Mouse (Mus musculus) limb, embryonic 14.5 days (tissue): ENCODE results near the gene Prr15l. TPM values are rescaled to one million over a fixed set of nuclear protein-coding genes. Genes with fewer than 3 reads are reported as not detected.

Experiments
- ATAC-seq: fragments of 200-750 bp; cut with Nextera tagmentation; 2 replicates; pipeline ENCODE4 v1.8.0; 2017; ENCODE audit warnings: low read depth, moderate number of reproducible peaks, moderate TSS enrichment; ENCODE audit not compliant: low FRiP score
- DNase-seq: peaks from one replicate; pipeline ENCODE4 v3.0.0-alpha.2; 2015; ENCODE audit warnings: low spot score
- H3K27ac ChIP-seq: fragments of 300-500 bp; sonication (generic); replicated peaks from 2 replicates; pipeline ENCODE4 v1.5.1; 2014; ENCODE audit warnings: low read depth, mild to moderate bottlenecking, low read length, moderate library complexity, mixed read lengths
- H3K27me3 ChIP-seq: fragments of 300-500 bp; sonication (generic); 2 replicates; pipeline ENCODE4 v1.6.1; 2014; ENCODE audit warnings: low read length, mixed read lengths; ENCODE audit not compliant: control insufficient read depth, insufficient read depth
- H3K36me3 ChIP-seq: fragments of 300-500 bp; sonication (generic); 2 replicates; pipeline ENCODE4 v1.6.1; 2014; ENCODE audit warnings: mild to moderate bottlenecking, low read length, moderate library complexity, mixed read lengths; ENCODE audit not compliant: control insufficient read depth, insufficient read depth
- H3K4me1 ChIP-seq: fragments of 300-500 bp; sonication (generic); 2 replicates; pipeline ENCODE4 v1.6.1; 2014; ENCODE audit warnings: antibody characterized with exemption, low read length, mixed read lengths; ENCODE audit not compliant: control insufficient read depth, insufficient read depth
- H3K4me2 ChIP-seq: fragments of 300-500 bp; sonication (generic); replicated peaks from 2 replicates; pipeline ENCODE4 v1.6.1; 2014; ENCODE audit warnings: low read depth, mild to moderate bottlenecking, low read length, moderate library complexity; ENCODE audit not compliant: severe bottlenecking
- H3K4me3 ChIP-seq: fragments of 300-500 bp; sonication (generic); replicated peaks from 2 replicates; pipeline ENCODE4 v1.5.1; 2014; ENCODE audit warnings: low read length
- H3K9ac ChIP-seq: fragments of 300-500 bp; sonication (generic); 2 replicates; pipeline ENCODE4 v1.6.1; 2014; ENCODE audit warnings: mild to moderate bottlenecking, low read depth, low read length, moderate library complexity; ENCODE audit not compliant: severe bottlenecking
- H3K9me3 ChIP-seq: fragments of 300-500 bp; sonication (generic); 2 replicates; pipeline ENCODE4 v1.6.1; 2016; ENCODE audit warnings: low read length; ENCODE audit not compliant: control insufficient read depth
- POLR2A ChIP-seq: fragments of 200-500 bp; IDR thresholded peaks from 2 replicates; pipeline ENCODE4 v1.8.0; 2012; ENCODE audit warnings: inconsistent platforms, mild to moderate bottlenecking, moderate library complexity, borderline replicate concordance; ENCODE audit not compliant: insufficient read depth, insufficient read length; ENCODE audit errors: extremely low read depth
- WGBS: fragments of 180-500 bp; shearing (Covaris S2); extraction: QIAGEN DNeasy Blood & Tissue Kit; methylation state at CpG from one replicate; pipeline ENCODE4 v1.1.7; 2014; 5-methylcytosine and 5-hydroxymethylcytosine counted together
- polyA plus RNA-seq, 2 experiments: library from polyadenylated mRNA; depleted of rRNA in 1 of 2; stranded (reverse) in 1 of 2; unstranded in 1 of 2; fragments of >200 nt; fragmentation: Nextera tagmentation in 1 of 2; extraction: Ambion mirVana in 1 of 2; gene quantifications; 2 replicates each; pipeline versions ENCODE4 v1.2.1 to v1.2.3; 2012 to 2014

The Prr15l gene
- polyA plus RNA-seq, 2 experiments = 1.2 to 3.3 TPM

DNA sequence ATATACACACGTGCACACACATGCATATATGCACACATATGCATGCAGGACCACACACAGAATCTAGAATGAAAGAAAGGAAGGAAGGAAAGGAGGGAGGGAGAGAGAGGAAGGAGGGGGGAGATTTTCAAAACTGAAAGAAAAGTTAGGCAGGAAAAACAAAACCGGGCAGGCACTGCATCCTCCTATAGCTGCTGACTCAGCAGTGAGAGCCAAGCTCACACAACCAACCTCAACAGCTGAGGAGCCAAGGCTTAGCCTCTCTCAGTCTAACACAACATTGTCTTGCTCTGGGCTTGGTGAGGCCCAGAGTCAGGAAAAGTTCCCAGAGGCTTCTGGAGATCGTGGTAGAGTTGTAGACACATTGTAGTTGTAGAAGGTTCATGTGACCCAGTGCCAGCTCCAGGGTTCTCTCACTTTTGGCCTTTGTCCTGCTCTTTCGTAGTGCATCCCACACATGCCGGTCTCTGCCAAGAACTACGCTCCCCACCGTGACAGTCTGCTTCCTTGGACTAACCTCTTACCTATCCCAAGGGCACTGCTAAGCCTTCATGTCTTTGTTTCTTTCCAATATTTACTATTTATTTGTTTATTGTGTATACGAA lies 40.9 kb upstream of the Prr15l start:
- Histone ChIP-seq H3K4me1 (no peaks in the 10 kb centered on the region), H3K36me3 (no peaks in the 10 kb centered on the region), H3K9me3 (no peaks in the 10 kb centered on the region), H3K4me2 (no peak overlapping the region), H3K27me3 (no peaks in the 10 kb centered on the region), H3K27ac (no peak overlapping the region), H3K4me3 (no peak overlapping the region), H3K9ac (no peak overlapping the region)
- TF ChIP-seq POLR2A = no peak
- DNase-seq (no peak), ATAC-seq (no peak)
- WGBS = 80% methylated on average over 8 of the region's 8 CpGs

DNA sequence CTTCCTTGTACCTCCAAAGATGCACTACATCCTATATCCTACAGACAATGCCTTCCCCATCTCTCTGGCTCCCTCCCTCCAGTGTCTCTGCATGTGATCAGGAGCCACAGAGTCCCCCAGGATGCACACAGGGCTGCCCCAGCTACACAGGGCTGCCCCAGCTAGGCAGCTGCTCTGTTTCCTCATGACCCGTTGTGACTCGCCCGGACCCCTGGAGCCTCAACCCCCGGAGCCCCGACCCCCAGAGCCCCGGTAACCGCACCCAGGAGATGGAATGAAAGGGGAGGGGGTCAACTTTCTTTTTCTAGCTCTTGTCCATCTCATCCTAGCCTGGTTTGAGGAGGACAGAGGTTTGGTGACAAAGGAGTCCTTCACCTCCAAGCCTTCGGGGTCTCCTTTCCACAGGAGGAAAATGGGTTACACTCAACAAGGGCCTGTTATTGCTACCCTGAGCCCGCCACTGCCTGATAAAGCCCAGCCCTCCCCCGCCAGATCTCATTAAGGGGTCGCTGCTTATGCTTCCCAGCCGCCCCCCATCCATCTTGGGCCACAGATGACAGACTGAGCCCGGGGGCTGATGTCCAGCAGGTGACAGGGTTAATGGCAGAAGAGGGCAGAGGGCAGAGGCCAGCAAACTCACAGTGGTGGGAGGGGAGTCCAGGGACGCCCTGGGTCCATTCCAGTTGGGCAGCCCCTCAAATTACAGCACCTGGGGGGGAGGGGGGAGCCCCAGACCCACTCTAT lies 35.9 kb upstream of the Prr15l start:
- Histone ChIP-seq H3K27me3 (no peaks in the 10 kb centered on the region), H3K4me3 (no peak overlapping the region), H3K9me3 (no peaks in the 10 kb centered on the region), H3K9ac (no peak overlapping the region), H3K27ac (no peak overlapping the region), H3K36me3 (no peaks in the 10 kb centered on the region), H3K4me2 (no peak overlapping the region), H3K4me1 (no peaks in the 10 kb centered on the region)
- DNase-seq (no peak), ATAC-seq (no peak)
- no peak for TF ChIP-seq POLR2A
- WGBS = 27% methylated on average over 14 of the region's 14 CpGs

DNA sequence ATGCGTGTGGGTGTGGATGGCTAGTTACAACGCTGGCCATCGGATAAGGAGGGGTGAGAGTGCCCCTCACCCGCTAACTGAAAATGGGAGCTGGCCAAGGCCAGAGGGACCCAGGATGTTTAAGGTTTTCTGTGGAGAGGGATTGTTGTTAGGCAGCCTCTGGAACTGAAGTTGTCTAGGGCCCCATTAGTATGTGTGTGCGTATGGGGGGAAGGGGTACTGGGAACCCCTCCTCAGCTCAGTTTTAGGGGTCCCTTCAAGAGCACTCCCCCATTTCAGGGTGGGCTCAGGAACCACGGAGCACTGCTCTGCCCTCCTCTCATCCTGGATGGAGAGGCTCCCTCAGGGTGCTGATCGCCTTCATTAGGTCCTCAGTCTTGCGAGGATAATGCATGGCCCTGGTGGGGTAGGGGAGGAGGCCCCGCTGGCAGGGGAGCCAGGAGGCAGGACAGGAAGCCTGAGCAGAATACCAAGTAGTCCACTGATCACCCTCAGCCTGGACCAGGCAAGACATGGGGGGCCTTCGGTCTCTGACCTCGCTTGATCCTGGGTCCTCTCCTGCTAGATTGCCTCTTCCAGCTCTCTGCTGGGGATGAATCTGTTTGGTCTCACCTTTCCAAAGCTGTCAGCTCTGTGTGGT lies 34.6 kb upstream of the Prr15l start:
- no peak for TF ChIP-seq POLR2A
- ATAC-seq = no peak
- H3K4me1 ChIP-seq = no peaks in the 10 kb centered on the region
- no peak for DNase-seq
- no peak overlapping the region for H3K4me3 ChIP-seq
- no peak overlapping the region for H3K4me2 ChIP-seq
- H3K27ac ChIP-seq = no peak overlapping the region
- no peaks in the 10 kb centered on the region for H3K36me3 ChIP-seq
- H3K9ac ChIP-seq = no peak overlapping the region
- WGBS = 60% methylated on average over 11 of the region's 11 CpGs
- H3K27me3 ChIP-seq = no peaks in the 10 kb centered on the region
- no peaks in the 10 kb centered on the region for H3K9me3 ChIP-seq

DNA sequence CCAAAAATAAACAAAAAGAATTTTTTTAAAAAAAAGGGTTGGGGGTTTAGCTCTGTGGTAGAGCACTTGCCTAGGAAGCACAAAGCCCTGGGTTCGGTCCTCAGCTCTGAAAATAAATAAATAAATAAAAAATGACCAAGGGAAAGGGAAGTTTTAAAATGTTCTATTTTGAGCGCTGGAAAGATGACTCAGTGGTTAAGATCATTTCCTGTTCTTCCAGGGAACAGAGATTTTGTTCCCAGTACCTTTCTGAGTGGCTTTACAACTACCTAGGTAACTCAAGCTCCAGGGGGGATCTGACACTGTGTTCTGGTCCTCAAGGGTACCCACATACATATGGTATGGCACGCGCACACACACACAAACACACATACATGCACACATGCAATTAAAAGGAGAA lies 32.0 kb upstream of the Prr15l start:
- Histone ChIP-seq H3K4me3 (no peak overlapping the region), H3K27ac (no peak overlapping the region), H3K4me1 (no peaks in the 10 kb centered on the region), H3K4me2 (no peak overlapping the region), H3K36me3 (no peaks in the 10 kb centered on the region), H3K9me3 (no peaks in the 10 kb centered on the region), H3K27me3 (no peaks in the 10 kb centered on the region), H3K9ac (no peak overlapping the region)
- DNase-seq = no peak
- 84% methylated on average over 4 of the region's 4 CpGs for WGBS
- ATAC-seq = no peak
- no peak for TF ChIP-seq POLR2A

DNA sequence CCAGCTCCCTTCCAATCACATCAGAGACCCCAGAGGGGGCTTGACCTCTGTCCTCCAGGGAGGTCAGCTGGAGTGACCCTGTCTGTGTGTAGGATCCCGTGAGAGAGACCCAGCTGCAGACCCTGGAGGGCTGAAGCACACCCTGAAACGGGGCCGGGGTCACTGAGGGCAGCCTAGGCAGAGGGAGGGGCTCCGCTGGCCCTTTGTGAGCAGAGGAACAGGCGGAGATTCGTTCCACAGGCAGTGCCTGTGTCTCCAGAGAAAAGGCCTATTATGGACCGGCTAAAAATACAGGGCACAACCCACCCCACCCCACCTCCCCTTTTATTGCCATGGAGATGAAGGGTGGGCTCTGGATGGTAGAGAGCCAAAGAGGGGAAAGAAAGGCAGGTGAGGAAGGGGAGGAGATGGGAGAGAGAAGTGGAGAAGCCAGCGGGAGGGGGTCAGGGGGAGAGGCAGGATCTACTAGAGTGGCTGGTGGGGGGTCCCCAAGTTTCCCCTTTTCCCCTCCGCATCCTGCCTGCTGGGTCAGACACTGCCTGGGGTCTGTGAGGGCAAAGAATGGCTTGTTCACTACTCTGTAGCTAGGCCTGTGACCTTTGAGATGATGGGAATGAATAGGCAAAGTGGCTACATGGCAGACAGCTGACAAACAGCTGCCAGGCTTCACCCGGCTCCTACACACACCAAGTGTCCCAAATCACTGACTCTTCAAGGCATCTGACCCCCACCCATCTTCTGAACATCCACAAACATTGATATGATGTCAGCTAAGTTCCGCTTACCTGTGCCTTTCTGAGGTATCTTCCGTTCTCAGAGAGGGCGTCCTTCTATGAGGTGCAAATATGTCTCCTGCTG lies 28.2 kb upstream of the Prr15l start:
- Histone ChIP-seq H3K9ac (no peak overlapping the region), H3K36me3 (no peaks in the 10 kb centered on the region), H3K4me1 (peaks cover 4% of the 10 kb centered on the region), H3K9me3 (no peaks in the 10 kb centered on the region), H3K27ac (no peak overlapping the region), H3K4me3 (no peak overlapping the region), H3K27me3 (no peaks in the 10 kb centered on the region), H3K4me2 (no peak overlapping the region)
- no peak for TF ChIP-seq POLR2A
- 43% methylated on average over 13 of the region's 13 CpGs for WGBS
- DNase-seq (no peak), ATAC-seq (no peak)
